Mouse (Mus musculus): ENCODE results near the gene Myo10.

Myo10 gene

DNA sequence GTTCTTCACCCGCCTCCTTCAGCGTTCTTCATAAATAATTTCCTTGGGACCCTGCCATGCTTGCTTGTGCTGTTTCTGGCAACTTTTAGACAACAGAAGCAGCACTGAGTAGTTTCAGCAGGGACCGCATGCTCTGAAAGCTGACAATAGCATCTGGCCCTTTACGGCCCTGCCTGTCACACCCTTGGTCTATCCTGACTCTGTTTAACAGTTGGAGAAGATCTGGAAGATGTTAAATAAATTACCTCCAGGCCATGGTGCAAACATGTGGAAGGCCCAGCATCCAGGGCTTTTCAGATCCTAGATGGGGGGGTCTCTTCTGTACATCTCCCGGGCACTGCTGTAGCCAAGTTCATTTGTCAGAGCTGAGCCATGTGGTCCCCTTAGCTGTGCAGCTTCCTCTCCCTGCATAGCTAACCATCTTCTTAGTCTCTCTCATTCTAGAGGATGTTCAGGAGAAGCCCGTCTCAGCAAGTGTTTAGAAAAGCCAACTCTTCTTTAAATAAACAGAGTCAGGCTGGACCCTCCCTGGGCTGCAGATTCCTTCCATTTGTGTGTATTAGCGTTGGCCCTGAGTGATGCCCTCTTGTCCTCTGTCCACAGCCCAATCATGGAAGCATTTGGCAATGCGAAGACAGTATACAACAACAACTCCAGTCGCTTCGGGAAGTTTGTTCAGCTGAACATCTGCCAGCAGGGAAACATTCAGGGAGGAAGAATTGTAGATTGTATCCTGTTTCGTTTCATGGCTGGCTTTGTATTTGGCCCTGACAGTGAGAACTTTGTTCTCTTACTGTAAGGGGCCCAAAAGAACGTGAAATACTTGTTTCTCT, 101.2 kb downstream of the Myo10 start:
- no peak for DNase-seq (ENCODE audit: low spot score)

GRCm38 (mm10) chr15:25724549-25724948, 102.2 kb downstream of the Myo10 start:
- no peak for DNase-seq (ENCODE audit: low spot score)

DNA sequence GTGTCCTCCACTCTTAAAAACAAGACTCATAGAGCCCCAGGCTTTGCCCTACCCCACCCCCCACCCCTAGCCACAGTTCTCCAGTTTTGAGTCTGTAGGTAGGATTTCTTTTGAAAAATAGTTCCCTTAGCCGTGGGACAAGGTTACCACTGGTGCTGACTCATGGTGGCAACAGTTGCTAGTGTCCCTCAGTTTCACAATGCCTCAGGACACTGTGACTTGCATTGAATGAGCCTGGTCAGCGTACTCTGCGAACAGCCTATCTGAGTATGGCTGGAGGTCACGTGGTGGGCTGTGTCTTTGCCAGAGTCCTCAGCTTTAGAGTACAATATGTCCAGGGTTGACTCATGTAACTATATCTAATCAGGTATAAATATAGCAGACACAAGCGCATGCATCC, 104.5 kb downstream of the Myo10 start:
- no peak for DNase-seq (ENCODE audit: low spot score)

DNA sequence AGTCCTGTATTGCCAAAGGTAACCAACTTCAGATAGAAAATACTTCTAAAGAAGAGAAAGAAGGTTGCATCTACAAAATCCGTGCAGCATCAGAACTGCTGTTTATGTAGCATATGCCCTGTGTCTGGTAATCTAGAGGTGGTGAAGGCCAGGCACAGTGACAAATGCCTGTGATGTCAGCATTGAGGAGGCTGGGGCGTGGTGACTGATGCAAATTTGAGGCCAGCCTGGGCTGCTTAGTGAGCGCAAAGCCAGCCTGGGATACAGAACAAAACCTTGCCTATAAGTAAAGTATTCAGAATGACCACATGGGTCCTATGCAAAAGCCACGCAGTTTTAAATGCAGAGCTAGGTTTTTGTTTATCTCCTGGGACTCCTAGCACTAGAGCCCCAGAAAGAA, 106.2 kb downstream of the Myo10 start:
- DNase-seq (ENCODE audit: low spot score) = no peak

DNA sequence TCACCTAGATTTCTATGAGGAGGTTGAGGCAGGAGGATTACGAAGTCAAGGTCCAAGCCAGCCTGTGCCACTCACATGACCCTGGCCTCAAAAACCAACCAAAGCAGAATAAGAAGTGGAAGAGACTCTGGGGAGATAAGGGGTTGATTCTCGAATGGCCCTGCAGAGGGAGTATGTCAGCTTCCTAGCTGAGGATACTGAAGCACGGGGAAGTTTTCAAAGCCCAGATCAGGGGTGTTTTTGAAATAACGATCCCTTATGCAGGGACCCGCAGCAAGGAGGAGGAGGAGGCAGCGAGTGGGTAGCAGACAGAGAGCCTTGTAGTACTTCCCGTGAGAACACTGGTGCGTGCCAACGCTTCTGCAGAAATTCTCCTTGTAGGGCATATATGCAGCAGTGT, 108.7 kb downstream of the Myo10 start:
- DNase-seq (ENCODE audit: low spot score) = peak; percentile 48

- peak; percentile 61 for DNase-seq (ENCODE audit: low spot score)
Measured at GRCm38 (mm10) chr15:25732758-25733428, 110.6 kb downstream of the Myo10 start.

- DNase-seq (ENCODE audit: low spot score) = no peak
Measured at GRCm38 (mm10) chr15:25733739-25734430, 111.6 kb downstream of the Myo10 start.

- no peak for DNase-seq (ENCODE audit: low spot score)
Measured at GRCm38 (mm10) chr15:25736531-25736930, 114.2 kb downstream of the Myo10 start.

- DNase-seq (ENCODE audit: low spot score) = no peak
Measured at GRCm38 (mm10) chr15:25740271-25740670, 117.9 kb downstream of the Myo10 start.

DNA sequence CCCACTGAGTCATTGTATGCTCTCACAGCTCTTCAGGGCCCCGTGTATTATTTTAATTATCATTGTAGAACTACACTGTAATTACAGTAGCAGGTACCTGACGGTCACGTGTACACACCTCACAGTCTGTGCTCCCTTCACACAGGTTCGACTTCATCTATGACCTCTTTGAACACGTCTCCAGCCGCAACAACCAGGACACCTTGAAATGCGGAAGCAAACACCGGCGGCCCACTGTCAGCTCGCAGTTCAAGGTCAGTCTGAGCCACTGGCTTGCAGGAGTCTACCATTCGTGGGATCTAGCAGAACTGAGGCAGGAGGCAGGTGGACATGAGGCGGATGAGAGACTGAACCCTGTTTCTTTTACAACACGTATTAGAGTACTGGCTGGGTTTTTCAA, 119.9 kb downstream of the Myo10 start:
- DNase-seq (ENCODE audit: low spot score) = no peak

GRCm38 (mm10) chr15:25751510-25751909, 129.2 kb downstream of the Myo10 start:
- DNase-seq (ENCODE audit: low spot score) = peak; percentile 55

DNA sequence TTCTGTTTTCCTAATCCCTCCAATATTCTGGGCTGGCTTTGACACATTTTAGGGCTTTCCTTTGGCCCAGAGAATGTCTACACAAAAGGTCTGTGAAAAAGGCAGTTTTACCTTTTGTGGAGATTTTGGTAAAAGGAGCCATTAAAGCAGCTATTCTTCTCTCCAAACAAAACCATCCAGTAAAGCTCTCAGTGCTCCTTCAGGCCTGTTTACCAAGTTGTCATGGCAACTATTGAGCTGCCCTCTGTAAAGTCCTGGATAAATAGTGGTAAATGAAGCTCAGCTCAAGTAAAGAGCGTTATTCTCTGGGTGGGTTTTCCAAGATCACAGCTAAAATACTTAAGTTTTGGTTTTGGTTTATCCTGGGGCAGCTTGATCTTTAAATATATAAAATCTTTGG, 130.3 kb downstream of the Myo10 start:
- DNase-seq (ENCODE audit: low spot score) = peak; percentile 73

DNA sequence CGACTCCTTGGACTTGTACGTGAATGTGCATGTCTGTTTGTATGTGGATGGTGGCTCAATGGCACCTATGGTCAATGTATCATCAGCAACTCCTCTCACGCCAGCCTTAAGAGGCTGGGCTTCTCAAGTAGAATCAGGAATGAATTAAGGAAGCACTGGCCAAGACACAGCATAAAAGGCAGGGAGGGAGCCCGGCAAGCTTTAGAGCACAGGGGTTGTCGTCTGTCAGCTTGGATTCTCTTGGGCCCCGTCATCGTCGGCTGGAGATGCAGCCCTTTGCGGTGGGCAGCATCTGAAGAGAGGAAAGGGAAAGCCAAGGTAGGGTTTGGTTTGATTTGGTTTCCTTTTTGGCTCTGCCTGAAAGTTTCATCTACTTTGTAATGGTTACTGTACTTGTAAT, 130.7 kb downstream of the Myo10 start:
- DNase-seq (ENCODE audit: low spot score) = peak; percentile 35

- DNase-seq (ENCODE audit: low spot score) = no peak
Measured at GRCm38 (mm10) chr15:25753878-25754277, 131.6 kb downstream of the Myo10 start.

DNA sequence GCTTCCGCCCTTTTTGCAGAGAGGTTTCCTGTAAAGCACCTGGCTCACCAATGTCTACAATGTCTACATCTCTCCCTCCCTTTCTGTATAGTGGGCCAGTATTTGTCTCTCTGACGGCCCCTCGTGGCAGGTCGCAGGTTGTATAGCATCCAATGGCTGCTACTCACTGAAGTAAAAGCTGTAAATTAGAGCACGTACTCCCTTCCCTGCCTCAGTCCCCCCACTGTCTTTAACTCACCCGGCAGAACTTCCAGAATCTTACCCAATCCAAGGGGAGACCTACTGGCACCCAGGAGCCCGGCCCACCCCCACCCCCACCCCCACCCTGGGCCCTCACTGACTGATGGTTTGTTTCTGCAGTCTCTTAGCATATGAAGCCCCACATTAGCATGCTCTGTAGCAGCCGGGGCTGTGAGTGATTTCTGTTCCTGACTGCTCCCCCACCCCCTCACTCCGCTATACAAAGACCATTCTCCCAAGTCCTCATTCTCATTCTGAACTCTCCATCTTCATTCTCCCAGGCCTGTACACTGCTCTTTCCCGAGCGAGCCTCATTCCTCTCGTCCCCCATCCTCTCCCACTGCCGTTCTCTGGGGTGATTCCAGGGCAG, 132.1 kb downstream of the Myo10 start:
- DNase-seq (ENCODE audit: low spot score) = peak; percentile 57

GRCm38 (mm10) chr15:25755536-25755935, 133.2 kb downstream of the Myo10 start:
- DNase-seq (ENCODE audit: low spot score) = no peak

- DNase-seq (ENCODE audit: low spot score) = no peak
Measured at GRCm38 (mm10) chr15:25756072-25756471, 133.7 kb downstream of the Myo10 start.

DNA sequence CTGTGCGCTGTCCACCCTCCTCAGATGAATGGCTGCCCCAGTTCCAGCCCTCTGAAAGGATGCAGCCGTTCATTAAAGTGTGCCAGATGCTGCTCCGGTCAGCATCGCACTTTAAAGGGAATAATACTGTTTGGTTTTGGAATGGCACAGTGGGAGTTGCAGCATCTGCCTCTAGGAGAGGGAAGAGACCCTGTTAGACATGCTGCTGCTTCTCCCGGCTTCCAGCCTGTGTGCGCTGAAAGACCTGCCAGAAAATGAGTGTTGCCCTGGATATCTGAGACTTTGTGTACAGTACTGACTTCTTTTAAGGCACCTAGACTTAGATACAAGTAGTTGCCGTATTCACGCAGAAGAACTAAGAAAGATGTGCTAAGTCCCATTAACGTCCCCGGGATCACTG, 135.7 kb downstream of the Myo10 start:
- DNase-seq (ENCODE audit: low spot score) = peak; percentile 68

DNA sequence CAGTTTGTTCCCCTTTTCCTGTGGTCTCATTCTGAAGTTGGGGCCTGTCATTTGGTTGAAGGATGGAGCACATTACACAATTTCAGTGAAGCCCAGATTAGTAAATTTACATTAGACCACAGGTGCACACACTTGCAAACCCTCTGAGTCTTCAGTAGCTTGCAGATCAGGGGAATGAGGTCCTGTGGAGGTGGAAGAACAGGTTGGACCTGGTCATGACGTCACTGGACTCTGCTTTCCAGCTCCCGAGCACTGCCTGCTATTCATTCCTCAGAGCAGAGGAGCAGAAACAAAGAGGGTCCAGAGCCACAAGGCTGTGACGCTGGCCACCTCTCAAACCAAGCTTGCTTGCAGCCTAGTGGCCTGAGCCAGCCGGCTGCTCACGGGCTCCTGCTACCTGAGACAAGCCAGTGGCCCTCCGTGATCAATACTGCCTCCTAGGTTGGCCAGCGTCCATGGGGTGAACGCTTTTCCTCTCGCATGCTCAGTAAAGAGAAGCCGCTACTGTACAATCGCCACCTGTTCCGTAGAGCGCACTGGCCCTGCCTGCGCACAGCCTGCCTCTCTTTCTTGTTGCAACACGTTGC, 136.3 kb downstream of the Myo10 start:
- DNase-seq (ENCODE audit: low spot score) = peak; percentile 71

DNA sequence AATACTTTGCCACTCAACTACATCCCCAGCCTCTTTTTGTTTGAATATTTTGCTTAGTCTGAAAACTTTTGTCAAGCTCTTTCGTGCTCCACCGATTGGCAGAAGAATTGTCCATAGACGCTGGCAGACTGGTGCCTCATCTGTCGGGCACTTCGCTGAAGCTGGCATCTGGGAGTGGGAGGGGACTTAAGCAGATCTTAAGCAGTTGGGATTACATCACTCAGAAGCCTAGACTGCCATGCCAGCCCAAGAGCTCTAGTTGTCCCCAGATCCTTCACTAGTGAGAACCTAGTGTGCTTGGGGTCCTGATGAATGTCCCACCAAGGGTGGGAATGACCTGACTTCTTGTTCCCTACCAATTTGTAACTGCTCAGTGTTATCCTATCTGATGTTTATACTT, 138.0 kb downstream of the Myo10 start:
- no peak for DNase-seq (ENCODE audit: low spot score)

GRCm38 (mm10) chr15:25761049-25761448, 138.7 kb downstream of the Myo10 start:
- DNase-seq (ENCODE audit: low spot score) = no peak

DNA sequence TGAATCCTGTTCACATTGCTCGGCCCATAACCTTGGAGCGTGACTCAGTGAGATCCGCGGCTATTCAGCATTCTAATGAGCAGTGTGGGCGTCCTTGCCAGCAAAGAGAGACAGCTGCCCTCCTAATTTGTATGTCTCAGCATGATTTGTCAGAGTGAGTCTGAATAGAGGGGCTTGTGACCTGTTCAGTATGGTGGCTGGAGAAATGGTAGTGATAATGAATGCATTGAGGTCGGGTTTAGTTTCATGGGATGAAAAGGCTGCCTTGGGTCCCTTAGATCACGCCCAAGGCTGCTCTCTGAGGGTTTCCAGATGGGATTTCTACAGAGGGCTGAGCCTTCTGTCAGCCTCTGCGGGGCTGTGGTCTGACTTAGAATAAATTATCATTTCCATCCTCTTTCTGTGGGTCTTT, 139.5 kb downstream of the Myo10 start:
- peak; percentile 72 for DNase-seq (ENCODE audit: low spot score)

All from embryo, embryonic 10 days (tissue).